Mouse (Mus musculus) myocyte (in vitro differentiated cells): ENCODE measurements at regions not wholly inside any gene's neighbourhood (a gene's known extent, or its start where the extent isn't known, plus 50 kb on each side); places are given as distances from the start of the nearest gene placed in this dataset.

Source experiments
- CEBPB ChIP-seq: IDR thresholded peaks from 2 replicates; pipeline ENCODE4 v1.6.1; 2011; ENCODE audit warnings: mild to moderate bottlenecking, moderate library complexity; ENCODE audit not compliant: poor library complexity, insufficient read depth, severe bottlenecking
- MYOD1 ChIP-seq, 3 experiments: IDR thresholded peaks; one replicate each; pipeline ENCODE4 v1.6.1; 2011; ENCODE audit warnings: control low read depth in 2 of 3, low read depth in 2 of 3, mild to moderate bottlenecking in 2 of 3, moderate library complexity in 1 of 3; ENCODE audit not compliant: insufficient read length in 2 of 3, control insufficient read depth in 1 of 3
- MYOG ChIP-seq, 3 experiments: IDR thresholded peaks; one replicate each; pipeline ENCODE4 v1.6.1; 2011; ENCODE audit warnings: control low read depth in 2 of 3, low read depth in 2 of 3, mild to moderate bottlenecking in 2 of 3; ENCODE audit not compliant: insufficient read length in 2 of 3, control insufficient read depth in 1 of 3, insufficient read depth in 1 of 3
- POLR2A ChIP-seq: IDR thresholded peaks from one replicate; pipeline ENCODE4 v1.6.1; 2011; ENCODE audit warnings: low read depth, mild to moderate bottlenecking, control low read depth, moderate library complexity; ENCODE audit not compliant: insufficient read length
- TCF12 ChIP-seq: IDR thresholded peaks from one replicate; pipeline ENCODE4 v1.6.1; 2011; ENCODE audit warnings: mild to moderate bottlenecking, control low read depth; ENCODE audit not compliant: poor library complexity, insufficient read depth, severe bottlenecking
- TCF3 ChIP-seq: IDR thresholded peaks from one replicate; pipeline ENCODE4 v1.6.1; 2011; ENCODE audit warnings: low read depth, control low read depth; ENCODE audit not compliant: insufficient read length
- USF1 ChIP-seq: IDR thresholded peaks from one replicate; pipeline ENCODE4 v1.6.1; 2011; ENCODE audit warnings: low read depth, mild to moderate bottlenecking, control low read depth, moderate library complexity

- TF ChIP-seq POLR2A (no peak), TCF12 (no peak), MYOG (IDR thresholded peaks at IDR 0.05; ENCODE audit: control insufficient read depth in 1 of 3, insufficient read depth in 1 of 3, insufficient read length in 2 of 3, low read depth in 2 of 3) (no peak), USF1 (no peak), CEBPB (no peak), MYOD1 (IDR thresholded peaks at IDR 0.05; ENCODE audit: control insufficient read depth in 1 of 3, insufficient read length in 2 of 3, low read depth in 2 of 3) (no peak), TCF3 (no peak)
Observed at GRCm38 (mm10) chr7:37837883-37838282, 64.4 kb upstream of the Zfp536 start.
